Mouse (Mus musculus) ES-E14 (cell line): Measurements from ENCODE around the gene Slc22a12. TPM values are rescaled to one million over a fixed set of nuclear protein-coding genes. Genes with fewer than 3 reads are reported as not detected.

Source experiments
- DNase-seq: peaks from one replicate; pipeline ENCODE4 v3.0.0-alpha.2; 2013; ENCODE audit warnings: low read depth, low spot score
- H3K27ac ChIP-seq: 2 replicates; pipeline ENCODE4 v1.5.1; 2012; ENCODE audit warnings: low read depth, mild to moderate bottlenecking, low read length, moderate library complexity, mixed read lengths; ENCODE audit not compliant: poor library complexity, insufficient read depth, severe bottlenecking
- H3K36me3 ChIP-seq: 2 replicates; pipeline ENCODE4 v1.6.1; 2012; ENCODE audit warnings: mild to moderate bottlenecking, low read length, moderate library complexity, mixed read lengths; ENCODE audit not compliant: control insufficient read depth, poor library complexity, insufficient read depth, severe bottlenecking
- H3K4me1 ChIP-seq, 2 experiments: fragments of 150-350 bp in 1 of 2; sonication (generic) in 1 of 2; 2 replicates each; pipeline ENCODE4 v1.6.1; 2012; ENCODE audit warnings: low read length in 2 of 2, mild to moderate bottlenecking in 1 of 2, mixed read lengths in 1 of 2; ENCODE audit not compliant: control insufficient read depth in 2 of 2, insufficient read depth in 2 of 2, poor library complexity in 1 of 2
- H3K4me3 ChIP-seq, 2 experiments: fragments of 150-350 bp in 1 of 2; sonication (generic) in 1 of 2; 2 replicates each; pipeline ENCODE4 v1.5.1; 2012; ENCODE audit warnings: low read length in 2 of 2, low read depth in 1 of 2, mild to moderate bottlenecking in 1 of 2, mixed read lengths in 1 of 2; ENCODE audit not compliant: insufficient read depth in 1 of 2, poor library complexity in 1 of 2, severe bottlenecking in 1 of 2
- H3K9ac ChIP-seq: 2 replicates; pipeline ENCODE4 v1.6.1; 2012; ENCODE audit warnings: low read depth, mild to moderate bottlenecking, low read length, mixed read lengths; ENCODE audit not compliant: poor library complexity, insufficient read depth, severe bottlenecking
- H3K9me3 ChIP-seq: fragments of 150-350 bp; sonication (generic); 2 replicates; pipeline ENCODE4 v1.6.1; 2012; ENCODE audit warnings: low read depth, mild to moderate bottlenecking, low read length; ENCODE audit not compliant: control insufficient read depth, insufficient read depth
- CHD2 ChIP-seq: IDR thresholded peaks from 2 replicates; pipeline ENCODE4 v1.6.1; 2014; ENCODE audit warnings: mild to moderate bottlenecking, low read depth, low read length, inconsistent platforms
- HCFC1 ChIP-seq: IDR thresholded peaks from 2 replicates; pipeline ENCODE4 v1.6.1; 2012; ENCODE audit warnings: low read length, inconsistent platforms, borderline replicate concordance; ENCODE audit not compliant: insufficient read depth
- MAFK ChIP-seq: IDR thresholded peaks from 2 replicates; pipeline ENCODE4 v1.6.1; 2014; ENCODE audit warnings: mild to moderate bottlenecking, low read depth, low read length, inconsistent platforms; ENCODE audit not compliant: insufficient read depth
- ZC3H11A ChIP-seq: IDR thresholded peaks from 2 replicates; pipeline ENCODE4 v1.6.1; 2012; ENCODE audit warnings: low read depth, mild to moderate bottlenecking, inconsistent platforms, low read length, borderline replicate concordance
- ZNF384 ChIP-seq: IDR thresholded peaks from 2 replicates; pipeline ENCODE4 v1.6.1; 2012; ENCODE audit warnings: low read depth, low read length, inconsistent platforms
- in situ Hi-C, 2 experiments: fragments of 600-800 bp; cut with MboI; formaldehyde crosslinking; loops; one replicate each; pipeline ENCODE4 v1.15.1; 2025; ENCODE audit warnings: low sequenced_read_pairs in 2 of 2, inconsistent platforms in 1 of 2; ENCODE audit not compliant: unreplicated experiment in 2 of 2
- total RNA-seq: library from RNA; depleted of rRNA; stranded (reverse); fragments of 300-350 nt; gene quantifications from 2 replicates; pipeline ENCODE4 v1.2.3, GENCODE M21; 2012; rRNA removed

The Slc22a12 gene
- total RNA-seq, 1 experiment = not detected

GRCm38 (mm10) chr19:6494032-6494431, 48.8 kb downstream of the Slc22a12 start:
- H3K36me3 ChIP-seq = no peaks in the 10 kb centered on the region
- H3K27ac ChIP-seq = no peak overlapping the region
- no peak for DNase-seq
- no peak overlapping the region for H3K9ac ChIP-seq
- peaks cover 2 to 4% of the 10 kb centered on the region in 2 experiments; a peak in 1 of 4 replicates for H3K4me1 ChIP-seq
- in situ Hi-C loops = loop anchor here in 1 of 2 experiments (10.0 kb wide), 1 partner anchor 81 kb away; no protein-coding TSS in a partner anchor
- no peak overlapping the region for H3K4me3 ChIP-seq
- no peaks in the 10 kb centered on the region for H3K9me3 ChIP-seq
- TF ChIP-seq HCFC1 (no peak), CHD2 (no peak), ZNF384 (no peak), MAFK (no peak), ZC3H11A (no peak)

DNA sequence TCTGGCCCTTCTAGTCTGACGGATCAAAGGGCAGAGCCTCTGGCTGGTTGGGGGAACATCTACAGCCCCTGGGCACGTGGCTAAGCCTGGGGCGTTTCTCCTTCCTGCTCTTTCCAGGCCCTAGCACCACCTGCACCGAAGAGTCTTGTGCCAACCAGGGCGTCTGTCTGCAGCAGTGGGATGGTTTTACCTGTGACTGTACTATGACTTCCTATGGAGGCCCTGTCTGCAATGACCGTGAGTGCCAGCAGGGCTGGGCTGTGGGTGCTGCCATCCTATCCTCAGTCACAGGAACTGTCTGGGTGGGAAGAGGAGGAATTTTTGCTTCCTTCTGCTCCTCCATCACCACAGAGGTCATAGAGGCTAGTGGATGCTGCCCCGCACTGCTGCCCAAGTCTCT, 49.6 kb downstream of the Slc22a12 start:
- DNase-seq = no peak
- Histone ChIP-seq H3K4me3 (no peak overlapping the region), H3K4me1 (peaks cover 2% of the 10 kb centered on the region in 2 experiments; a peak in 1 of 4 replicates), H3K36me3 (no peaks in the 10 kb centered on the region), H3K9me3 (no peaks in the 10 kb centered on the region), H3K27ac (no peak overlapping the region), H3K9ac (no peak overlapping the region)
- in situ Hi-C loops = loop anchor here in 1 of 2 experiments (10.0 kb wide), 1 partner anchor 82 kb away; no protein-coding TSS in a partner anchor
- TF ChIP-seq HCFC1 (no peak), ZNF384 (no peak), CHD2 (no peak), ZC3H11A (no peak), MAFK (no peak)

DNA sequence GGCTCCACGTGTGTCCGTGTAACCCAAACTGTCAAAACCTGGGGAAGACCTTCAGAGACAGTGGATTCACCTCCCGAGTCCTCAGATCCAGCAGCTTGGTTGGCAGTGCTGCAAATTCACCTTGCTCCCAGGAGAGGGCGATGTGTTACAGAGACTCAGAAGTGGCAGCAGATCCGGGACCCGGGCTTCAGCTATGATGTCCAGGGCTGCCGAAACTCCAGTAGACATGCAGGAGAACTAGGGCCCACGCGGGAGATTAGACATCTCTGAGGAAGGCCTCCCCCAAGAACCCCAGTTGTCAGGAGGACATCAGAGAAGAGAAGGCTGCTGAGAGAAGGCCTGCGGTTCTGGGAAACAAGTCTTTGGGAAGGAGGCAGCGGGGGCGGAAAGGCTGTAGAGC, 50.7 kb downstream of the Slc22a12 start:
- Histone ChIP-seq H3K4me3 (peak overlapping the region in 1 of 2 experiments; percentile 48; a peak in 1 of 4 replicates), H3K4me1 (peaks cover 2% of the 10 kb centered on the region in 2 experiments; a peak in 1 of 4 replicates), H3K9me3 (no peaks in the 10 kb centered on the region), H3K36me3 (no peaks in the 10 kb centered on the region), H3K9ac (no peak overlapping the region), H3K27ac (no peak overlapping the region)
- TF ChIP-seq CHD2 (no peak), ZC3H11A (peak; percentile 44; the same call in 1 of the 2 replicates), HCFC1 (no peak), MAFK (no peak), ZNF384 (no peak)
- in situ Hi-C loops = loop anchor here in 1 of 2 experiments (10.0 kb wide), 1 partner anchor 83 kb away; no protein-coding TSS in a partner anchor
- peak; percentile 59 for DNase-seq

DNA sequence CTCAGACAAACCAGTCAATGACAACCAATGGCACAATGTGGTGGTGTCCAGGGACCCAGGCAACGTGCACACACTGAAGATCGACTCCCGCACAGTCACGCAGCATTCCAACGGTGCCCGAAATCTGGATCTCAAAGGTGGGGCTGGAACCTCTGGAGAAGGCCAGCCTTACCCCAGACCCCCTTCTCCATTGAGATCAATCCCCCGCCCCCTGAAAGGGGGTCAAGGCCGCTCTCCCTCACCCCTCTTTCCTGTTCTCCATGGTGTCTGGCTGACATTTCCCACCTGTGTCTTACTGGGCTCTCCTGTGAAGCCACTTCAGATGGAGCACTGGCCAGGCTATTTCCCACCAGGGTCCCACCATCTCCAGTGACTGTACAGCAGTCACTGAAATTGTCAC, 51.3 kb downstream of the Slc22a12 start:
- H3K9me3 ChIP-seq = no peaks in the 10 kb centered on the region
- no peak overlapping the region for H3K9ac ChIP-seq
- in situ Hi-C loops = loop anchor here in 1 of 2 experiments (10.0 kb wide), 1 partner anchor 83 kb away; no protein-coding TSS in a partner anchor
- no peak overlapping the region for H3K4me3 ChIP-seq
- no peak for TF ChIP-seq MAFK
- no peak for TF ChIP-seq ZNF384
- TF ChIP-seq CHD2 = no peak
- TF ChIP-seq HCFC1 = no peak
- no peak for TF ChIP-seq ZC3H11A
- H3K36me3 ChIP-seq = no peaks in the 10 kb centered on the region
- H3K4me1 ChIP-seq = peaks cover under 1 to 2% of the 10 kb centered on the region in 2 experiments; a peak in 1 of 4 replicates
- DNase-seq = no peak
- no peak overlapping the region for H3K27ac ChIP-seq

GRCm38 (mm10) chr19:6489030-6489429, 53.8 kb downstream of the Slc22a12 start:
- in situ Hi-C loops = no loop called here
- no peak overlapping the region for H3K9ac ChIP-seq
- TF ChIP-seq ZC3H11A (peak; percentile 94), MAFK (no peak)
- H3K36me3 ChIP-seq = no peaks in the 10 kb centered on the region
- H3K9me3 ChIP-seq = no peaks in the 10 kb centered on the region
- no peak overlapping the region for H3K4me3 ChIP-seq
- H3K4me1 ChIP-seq = peaks cover 0 to 2% of the 10 kb centered on the region in 2 experiments; a peak in 1 of 4 replicates
- peak; percentile 92 for DNase-seq
- no peak overlapping the region for H3K27ac ChIP-seq

Other genes starting within 250 kb of the Slc22a12 start
- 35.5 and 48.4 TPM in 2 replicates for gene Cdc42bpg, start 236.6 kb downstream of the Slc22a12 start, total RNA-seq
- 60.4 and 65.6 TPM in 2 replicates for gene Men1, start 208.1 kb downstream of the Slc22a12 start, total RNA-seq
- gene Map4k2, start 201.9 kb downstream of the Slc22a12 start, total RNA-seq = 29.4 and 43.6 TPM in 2 replicates
- gene Sf1, start 179.3 kb downstream of the Slc22a12 start, total RNA-seq = 150 and 164 TPM in 2 replicates
- 3.7 and 4.6 TPM in 2 replicates for gene Pygm, start 158.6 kb downstream of the Slc22a12 start, total RNA-seq
- gene Rasgrp2, start 143.7 kb downstream of the Slc22a12 start, total RNA-seq = 81.7 and 139 TPM in 2 replicates
- 9.5 and 17.1 TPM in 2 replicates for gene Nrxn2, start 124.3 kb downstream of the Slc22a12 start, total RNA-seq